Mouse (Mus musculus): ENCODE measurements around the gene Tmem161b. TPM values are rescaled to one million over a fixed set of nuclear protein-coding genes. Genes with fewer than 3 reads are reported as not detected.

The Tmem161b gene
- total and polyA plus RNA-seq, 3 experiments = 14.8 to 50.7 (median 28.1) TPM

DNA sequence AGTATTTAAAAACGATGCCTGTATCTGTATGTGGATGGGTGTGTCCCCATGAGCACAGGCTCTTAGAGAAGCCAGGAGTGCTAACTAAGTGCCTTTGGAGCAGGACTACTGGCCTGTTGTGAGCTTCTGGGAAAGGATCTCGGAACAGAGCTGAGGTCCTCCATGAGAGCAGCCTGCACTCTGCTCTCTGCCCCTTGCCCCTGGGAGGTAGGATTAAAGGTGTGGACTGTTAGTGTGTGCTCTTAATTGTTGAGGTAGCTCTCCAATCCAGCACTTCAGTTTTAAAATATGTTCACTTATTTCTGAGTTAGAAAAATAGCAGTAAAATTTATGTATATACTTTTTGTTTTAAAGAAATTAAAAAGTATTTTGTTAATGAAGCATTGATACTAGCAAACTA lies 11.9 kb downstream of the Tmem161b start:
- no peak overlapping the region for H3K4me2 ChIP-seq (ENCODE audit: insufficient read depth, low read depth, poor library complexity, severe bottlenecking)
- no peak overlapping the region for H3K4me3 ChIP-seq (replicated peaks in 1 of 3; ENCODE audit: low read depth in 2 of 3, low read length in 2 of 3, poor library complexity in 1 of 3)
- H3K36me3 ChIP-seq (replicated peaks in 1 of 2; ENCODE audit: control insufficient read depth in 1 of 2, insufficient read depth in 1 of 2, low read length in 1 of 2) = peaks cover 0 to 24% of the 10 kb centered on the region in 2 experiments
- H3K4me1 ChIP-seq (ENCODE audit: control insufficient read depth in 1 of 2, insufficient read depth in 2 of 2) = peaks cover 6 to 45% of the 10 kb centered on the region in 2 experiments; a peak in 3 of 4 replicates
- dilution Hi-C loops (cut with MboI; ENCODE audit: extremely low pct_ligation_motif_present, extremely low pct_unique_long_range_greater_than_20kb, low sequenced_read_pairs) (no loop called here), in situ Hi-C loops (cut with MboI; ENCODE audit: low pct_ligation_motif_present, low pct_unique_long_range_greater_than_20kb, low sequenced_read_pairs) (no loop called here)
- no peak overlapping the region for H3K27ac ChIP-seq (ENCODE audit: insufficient read depth, low read depth)
- peaks cover 2% of the 10 kb centered on the region for H3K9me3 ChIP-seq (replicated peaks; ENCODE audit: low read length)
- H3K9ac ChIP-seq (ENCODE audit: insufficient read depth, low read depth) = no peak overlapping the region
- H3K27me3 ChIP-seq (replicated peaks) = no peaks in the 10 kb centered on the region
- no peak for TF ChIP-seq MEF2A (IDR thresholded peaks at IDR 0.05; ENCODE audit: borderline replicate concordance, low read depth, low read length)
- no peak for DNase-seq (ENCODE audit: extremely low read depth)
- H3K79me2 ChIP-seq (replicated peaks; ENCODE audit: control insufficient read depth, extremely low read depth, insufficient read depth, poor library complexity, severe bottlenecking) = peaks cover 21% of the 10 kb centered on the region

DNA sequence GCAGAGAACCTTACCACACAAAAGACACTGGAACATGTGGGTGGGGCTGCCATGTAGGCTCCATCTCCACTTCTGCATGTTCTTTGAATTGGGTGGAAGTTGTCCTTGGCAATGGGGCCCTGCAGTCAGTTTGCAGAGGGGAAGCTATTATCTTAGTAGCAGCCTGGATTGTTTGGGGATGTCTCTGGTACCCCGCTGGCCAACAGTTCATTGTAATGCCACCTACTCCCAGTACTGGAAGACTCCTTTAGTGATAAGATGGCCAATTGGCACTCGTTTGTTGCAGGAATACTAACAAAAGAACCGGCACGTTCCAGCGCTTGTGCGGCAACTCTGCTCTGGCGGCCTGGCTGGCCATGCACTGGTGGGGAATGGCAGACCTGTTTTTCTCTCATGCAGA lies 14.7 kb downstream of the Tmem161b start:
- H3K27me3 ChIP-seq (replicated peaks) = no peaks in the 10 kb centered on the region
- no peak for DNase-seq (ENCODE audit: extremely low read depth)
- H3K9me3 ChIP-seq (replicated peaks; ENCODE audit: low read length) = peaks cover 2% of the 10 kb centered on the region
- no peak overlapping the region for H3K27ac ChIP-seq (ENCODE audit: insufficient read depth, low read depth)
- no peak overlapping the region for H3K4me3 ChIP-seq (replicated peaks in 1 of 3; ENCODE audit: low read depth in 2 of 3, low read length in 2 of 3, poor library complexity in 1 of 3)
- H3K4me1 ChIP-seq (ENCODE audit: control insufficient read depth in 1 of 2, insufficient read depth in 2 of 2) = peaks cover 3 to 50% of the 10 kb centered on the region in 2 experiments; a peak in 3 of 4 replicates
- TF ChIP-seq HCFC1 (IDR thresholded peaks at IDR 0.05; ENCODE audit: low read depth, low read length) (no peak), POLR2AphosphoS2 (IDR thresholded peaks at IDR 0.05; ENCODE audit: low read depth, low read length) (no peak), ZC3H11A (IDR thresholded peaks at IDR 0.05; ENCODE audit: low read depth, low read length) (no peak), JUND (conservative IDR thresholded peaks at IDR 0.05; ENCODE audit: low read depth, low read length) (no peak)
- peaks cover 0 to 14% of the 10 kb centered on the region in 2 experiments for H3K36me3 ChIP-seq (replicated peaks in 1 of 2; ENCODE audit: control insufficient read depth in 1 of 2, insufficient read depth in 1 of 2, low read length in 1 of 2)
- no peak overlapping the region for H3K9ac ChIP-seq (ENCODE audit: insufficient read depth, low read depth)
- dilution Hi-C loops (cut with MboI; ENCODE audit: extremely low pct_ligation_motif_present, extremely low pct_unique_long_range_greater_than_20kb, low sequenced_read_pairs) (no loop called here), in situ Hi-C loops (cut with MboI; ENCODE audit: low pct_ligation_motif_present, low pct_unique_long_range_greater_than_20kb, low sequenced_read_pairs) (no loop called here)
- H3K79me2 ChIP-seq (replicated peaks; ENCODE audit: control insufficient read depth, extremely low read depth, insufficient read depth, poor library complexity, severe bottlenecking) = peaks cover 21% of the 10 kb centered on the region
- H3K4me2 ChIP-seq (ENCODE audit: insufficient read depth, low read depth, poor library complexity, severe bottlenecking) = no peak overlapping the region

GRCm38 (mm10) chr13:84238184-84238583 lies 16.1 kb downstream of the Tmem161b start:
- H3K79me2 ChIP-seq (replicated peaks; ENCODE audit: control insufficient read depth, extremely low read depth, insufficient read depth, poor library complexity, severe bottlenecking) = peaks cover 26% of the 10 kb centered on the region
- peaks cover 3 to 47% of the 10 kb centered on the region in 2 experiments; a peak in 3 of 4 replicates for H3K4me1 ChIP-seq (ENCODE audit: control insufficient read depth in 1 of 2, insufficient read depth in 2 of 2)
- peaks cover 2% of the 10 kb centered on the region for H3K9me3 ChIP-seq (replicated peaks; ENCODE audit: low read length)
- no peak overlapping the region for H3K9ac ChIP-seq (ENCODE audit: insufficient read depth, low read depth)
- no peaks in the 10 kb centered on the region for H3K27me3 ChIP-seq (replicated peaks)
- dilution Hi-C loops (cut with MboI; ENCODE audit: extremely low pct_ligation_motif_present, extremely low pct_unique_long_range_greater_than_20kb, low sequenced_read_pairs) = no loop called here
- H3K4me3 ChIP-seq (replicated peaks in 1 of 3; ENCODE audit: low read depth in 2 of 3, low read length in 2 of 3, poor library complexity in 1 of 3) = no peak overlapping the region
- DNase-seq (ENCODE audit: extremely low read depth) = peak; percentile 45
- in situ Hi-C loops (cut with MboI; ENCODE audit: low pct_ligation_motif_present, low pct_unique_long_range_greater_than_20kb, low sequenced_read_pairs) = no loop called here
- TF ChIP-seq MEF2A (IDR thresholded peaks at IDR 0.05; ENCODE audit: borderline replicate concordance, low read depth, low read length) (peak; percentile 63; the same call in 1 of the 2 replicates), MAFK (IDR thresholded peaks at IDR 0.05; ENCODE audit: insufficient replicate concordance, low read length) (no peak), E2F4 (IDR thresholded peaks at IDR 0.05; ENCODE audit: insufficient replicate concordance, low read depth, low read length) (no peak), EP300 (IDR thresholded peaks at IDR 0.05; ENCODE audit: low read length) (peak; percentile 37)
- H3K36me3 ChIP-seq (replicated peaks in 1 of 2; ENCODE audit: control insufficient read depth in 1 of 2, insufficient read depth in 1 of 2, low read length in 1 of 2) = peaks cover 0 to 22% of the 10 kb centered on the region in 2 experiments
- H3K4me2 ChIP-seq (ENCODE audit: insufficient read depth, low read depth, poor library complexity, severe bottlenecking) = no peak overlapping the region
- H3K27ac ChIP-seq (ENCODE audit: insufficient read depth, low read depth) = no peak overlapping the region

Data from CH12.LX (cell line).